Mouse (Mus musculus) midbrain, embryonic 15.5 days (tissue): Measurements from ENCODE around the gene Gm5039. TPM values are rescaled to one million over a fixed set of nuclear protein-coding genes. Genes with fewer than 3 reads are reported as not detected.
A peak's percentile ranks its signal among the peaks of the same experiment; 100 is the strongest.
"Not testable (repeated sequence)": the region's sequence is repeated elsewhere in the genome, so short reads cannot be mapped to it uniquely, and the experiment has no call there.

ENCODE experiments used
- ATAC-seq: fragments of 200-750 bp; cut with Nextera tagmentation; replicated peaks from 2 replicates; pipeline ENCODE4 v1.8.0; 2017; ENCODE audit warnings: moderate TSS enrichment
- H3K27ac ChIP-seq: fragments of 300-500 bp; sonication (generic); 2 replicates; pipeline ENCODE4 v1.5.1; 2015; ENCODE audit warnings: mild to moderate bottlenecking, inconsistent platforms
- H3K27me3 ChIP-seq: fragments of 300-500 bp; sonication (generic); replicated peaks from 2 replicates; pipeline ENCODE4 v1.6.1; 2015; ENCODE audit warnings: inconsistent platforms
- H3K36me3 ChIP-seq: fragments of 300-500 bp; sonication (generic); replicated peaks from 2 replicates; pipeline ENCODE4 v1.6.1; 2015; ENCODE audit warnings: inconsistent platforms
- H3K4me1 ChIP-seq: fragments of 300-500 bp; sonication (generic); 2 replicates; pipeline ENCODE4 v1.6.1; 2015; ENCODE audit warnings: inconsistent platforms
- H3K4me2 ChIP-seq: fragments of 300-500 bp; sonication (generic); 2 replicates; pipeline ENCODE4 v1.6.1; 2015; ENCODE audit warnings: inconsistent platforms, mild to moderate bottlenecking, moderate library complexity
- H3K4me3 ChIP-seq: fragments of 300-500 bp; sonication (generic); 2 replicates; pipeline ENCODE4 v1.5.1; 2015; ENCODE audit warnings: mild to moderate bottlenecking, inconsistent platforms
- H3K9ac ChIP-seq: fragments of 300-500 bp; sonication (generic); 2 replicates; pipeline ENCODE4 v1.6.1; 2015; ENCODE audit warnings: mild to moderate bottlenecking, inconsistent platforms
- H3K9me3 ChIP-seq: fragments of 300-500 bp; sonication (generic); 2 replicates; pipeline ENCODE4 v1.6.1; 2016; ENCODE audit warnings: inconsistent platforms
- WGBS: fragments of 180-500 bp; shearing (Covaris S2); methylation state at CpG from one replicate; pipeline ENCODE4 v1.1.7; 2015; ENCODE audit warnings: mixed read lengths; 5-methylcytosine and 5-hydroxymethylcytosine counted together
- polyA plus RNA-seq: library from polyadenylated mRNA; unstranded; fragments of >200 nt; fragmentation: Nextera tagmentation; extraction: Ambion mirVana; gene quantifications from 2 replicates; pipeline ENCODE4 v1.2.1, GENCODE M21; 2015

Gene Gm5039
- not detected in 2 replicates for polyA plus RNA-seq

GRCm38 (mm10) chr12:88323926-88324325, at the start of gene Gm5039:
Gm5039 (minus strand) TSS chr12:88324026.
- H3K9ac ChIP-seq, ATAC-seq, H3K4me2 ChIP-seq, H3K9me3 ChIP-seq, H3K27ac ChIP-seq, H3K4me1 ChIP-seq, H3K4me3 ChIP-seq, H3K27me3 ChIP-seq, H3K36me3 ChIP-seq: not testable (repeated sequence)
- 94% methylated on average over 2 of the region's 2 CpGs for WGBS

GRCm38 (mm10) chr12:88372018-88372417, 48.2 kb upstream of the Gm5039 start:
- 62% methylated on average over 5 of the region's 5 CpGs for WGBS
- ATAC-seq, result no peak
- Histone ChIP-seq H3K9ac (no peak overlapping the region), H3K9me3 (no peaks in the 10 kb centered on the region), H3K36me3 (no peaks in the 10 kb centered on the region), H3K27me3 (no peaks in the 10 kb centered on the region), H3K27ac (no peak overlapping the region), H3K4me3 (no peak overlapping the region), H3K4me1 (peaks cover 3% of the 10 kb centered on the region), H3K4me2 (no peak overlapping the region)

- not testable (repeated sequence) for ATAC-seq, H3K9me3 ChIP-seq, H3K36me3 ChIP-seq, H3K9ac ChIP-seq, H3K27me3 ChIP-seq, H3K4me1 ChIP-seq, H3K4me3 ChIP-seq, H3K27ac ChIP-seq, H3K4me2 ChIP-seq
- 0% methylated on average over 1 of the region's 1 CpGs for WGBS
These were observed 46.5 kb upstream of the Gm5039 start for GRCm38 (mm10) chr12:88370321-88370720.

GRCm38 (mm10) chr12:88369690-88370089, 45.9 kb upstream of the Gm5039 start:
- not testable (repeated sequence) for H3K27me3 ChIP-seq, H3K4me3 ChIP-seq, H3K4me1 ChIP-seq, H3K9me3 ChIP-seq, H3K9ac ChIP-seq, H3K36me3 ChIP-seq, H3K4me2 ChIP-seq, ATAC-seq, H3K27ac ChIP-seq
- 90% methylated on average over 4 of the region's 4 CpGs for WGBS

- H3K4me3 ChIP-seq, result no peak overlapping the region
- H3K9me3 ChIP-seq, result no peaks in the 10 kb centered on the region
- H3K4me1 ChIP-seq, result no peaks in the 10 kb centered on the region
- H3K9ac ChIP-seq, result no peak overlapping the region
- no peak for ATAC-seq
- WGBS, result 87% methylated on average over 4 of the region's 4 CpGs
- H3K27me3 ChIP-seq, result no peaks in the 10 kb centered on the region
- H3K27ac ChIP-seq, result no peak overlapping the region
- H3K36me3 ChIP-seq, result no peaks in the 10 kb centered on the region
- no peak overlapping the region for H3K4me2 ChIP-seq
These were observed 44.8 kb upstream of the Gm5039 start for GRCm38 (mm10) chr12:88368618-88369017.

- Histone ChIP-seq H3K9me3 (no peaks in the 10 kb centered on the region), H3K4me2 (no peak overlapping the region), H3K36me3 (no peaks in the 10 kb centered on the region), H3K27ac (no peak overlapping the region), H3K4me1 (no peaks in the 10 kb centered on the region), H3K9ac (no peak overlapping the region), H3K4me3 (no peak overlapping the region), H3K27me3 (no peaks in the 10 kb centered on the region)
- WGBS, result 80% methylated on average over 4 of the region's 4 CpGs
- ATAC-seq, result no peak
These were observed 43.8 kb upstream of the Gm5039 start for GRCm38 (mm10) chr12:88367673-88368072.

- Histone ChIP-seq H3K27me3 (no peaks in the 10 kb centered on the region), H3K36me3 (no peaks in the 10 kb centered on the region), H3K9me3 (no peaks in the 10 kb centered on the region), H3K4me1 (peaks cover 10% of the 10 kb centered on the region), H3K4me3 (peak overlapping the region; percentile 62), H3K9ac (peak overlapping the region; percentile 60), H3K27ac (peak overlapping the region; percentile 83), H3K4me2 (peak overlapping the region; percentile 59)
- WGBS, result 51% methylated on average over 9 of the region's 9 CpGs
- ATAC-seq, result peak; percentile 15
These were observed 37.3 kb upstream of the Gm5039 start for GRCm38 (mm10) chr12:88361120-88361445.

- ATAC-seq, result peak; percentile 98
- H3K4me2 ChIP-seq, result peak within 1 kb of the TSS; percentile 59
- H3K36me3 ChIP-seq, result no peaks in the 10 kb centered on the region
- H3K9me3 ChIP-seq, result no peaks in the 10 kb centered on the region
- no peaks in the 10 kb centered on the region for H3K27me3 ChIP-seq
- peak within 1 kb of the TSS; percentile 62 for H3K4me3 ChIP-seq
- H3K27ac ChIP-seq, result peak within 1 kb of the TSS; percentile 83
- peak within 1 kb of the TSS; percentile 60 for H3K9ac ChIP-seq
- peaks cover 10% of the 10 kb centered on the region for H3K4me1 ChIP-seq
- under 1% methylated on average over 38 of the region's 38 CpGs for WGBS
These were observed 36.8 kb upstream of the Gm5039 start, which contains the start of gene Adck1 for GRCm38 (mm10) chr12:88360441-88361119. Adck1 (plus strand) TSS chr12:88360554.

- Histone ChIP-seq H3K9ac (peak overlapping the region; percentile 25), H3K4me3 (peak overlapping the region; percentile 35), H3K4me2 (peak overlapping the region; percentile 59), H3K27me3 (no peaks in the 10 kb centered on the region), H3K36me3 (no peaks in the 10 kb centered on the region), H3K27ac (no peak overlapping the region), H3K9me3 (no peaks in the 10 kb centered on the region), H3K4me1 (peaks cover 4% of the 10 kb centered on the region; the same call in 1 of the 2 replicates)
- WGBS, result 17% methylated on average over 39 of the region's 41 CpGs
- peak; percentile 67 for ATAC-seq
These were observed 30.4 kb upstream of the Gm5039 start for GRCm38 (mm10) chr12:88354182-88354702.

- WGBS, result 26% methylated on average over 2 of the region's 2 CpGs
- not testable (repeated sequence) for ATAC-seq
These were observed 17.5 kb upstream of the Gm5039 start for GRCm38 (mm10) chr12:88341286-88341685.

GRCm38 (mm10) chr12:88336662-88337413, 13.0 kb upstream of the Gm5039 start:
- not testable (repeated sequence) for H3K27me3 ChIP-seq, H3K9me3 ChIP-seq, H3K4me2 ChIP-seq, H3K4me1 ChIP-seq, H3K9ac ChIP-seq, H3K36me3 ChIP-seq, ATAC-seq, H3K27ac ChIP-seq, H3K4me3 ChIP-seq
- WGBS, result 80% methylated on average over 4 of the region's 4 CpGs

More at GRCm38 (mm10) chr12:88341286-88341685, 17.5 kb upstream of the Gm5039 start:
- not testable (repeated sequence) for H3K36me3 ChIP-seq, H3K9ac ChIP-seq, H3K27me3 ChIP-seq, H3K4me3 ChIP-seq, H3K4me1 ChIP-seq, H3K9me3 ChIP-seq, H3K27ac ChIP-seq, H3K4me2 ChIP-seq

- Histone ChIP-seq H3K9me3 (no peaks in the 10 kb centered on the region), H3K4me1 (no peaks in the 10 kb centered on the region), H3K27ac (no peak overlapping the region), H3K27me3 (no peaks in the 10 kb centered on the region), H3K4me2 (no peak overlapping the region), H3K4me3 (no peak overlapping the region), H3K9ac (no peak overlapping the region), H3K36me3 (no peaks in the 10 kb centered on the region)
- ATAC-seq, result no peak
- WGBS, result 75% methylated on average over 3 of the region's 3 CpGs
These were observed 9.3 kb downstream of the Gm5039 start for GRCm38 (mm10) chr12:88314556-88314955.
